Mouse (Mus musculus) heart, embryonic 10.5 days (tissue): Measurements from ENCODE around the gene Gli2. TPM values are rescaled to one million over a fixed set of nuclear protein-coding genes. Genes with fewer than 3 reads are reported as not detected.

Source experiments
- microRNA-seq: library from miRNA; unstranded; fragments of <30 nt; microRNA quantifications from one replicate; pipeline ENCODE4, GENCODE M21; 2017
- polyA plus RNA-seq: library from polyadenylated mRNA; unstranded; fragments of >200 nt; fragmentation: Nextera tagmentation; extraction: Ambion mirVana; gene quantifications from 2 replicates; pipeline ENCODE4 v1.2.1, GENCODE M21; 2016

The Gli2 gene
- polyA plus RNA-seq, 1 experiment from 2014 or later = 7.5 TPM

Small RNA genes within 50 kb of the gene (microRNA-seq; reads per million reads assigned to microRNA genes)
- not detected for gene Mir6346
